Mouse (Mus musculus): Measurements from ENCODE around the gene Kcna10. TPM values are rescaled to one million over a fixed set of nuclear protein-coding genes. Genes with fewer than 3 reads are reported as not detected.

The Kcna10 gene
- polyA plus RNA-seq, 1 experiment from 2014 or later = not detected

DNA sequence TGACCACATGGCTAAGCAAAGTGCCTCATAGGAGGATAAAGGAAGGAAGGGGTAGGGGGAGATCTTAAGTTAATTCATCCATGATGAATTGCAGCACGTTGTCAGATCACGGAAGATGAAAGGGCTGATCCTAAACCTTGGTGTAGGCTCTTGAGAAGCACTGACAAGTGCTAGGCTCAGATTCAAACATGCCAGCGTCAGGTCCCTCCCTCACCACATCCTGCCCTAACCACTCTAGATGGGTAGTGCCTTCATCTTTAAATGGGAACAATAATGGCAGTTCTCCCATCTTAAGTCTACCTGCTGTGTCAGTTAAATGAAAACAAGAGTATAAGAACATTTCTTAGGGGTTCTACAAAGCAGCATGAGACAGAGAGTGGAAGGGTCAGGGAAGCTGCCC, 2.7 kb downstream of the Kcna10 start:
- H3K36me3 ChIP-seq (ENCODE audit: control insufficient read depth, insufficient read depth) = no peaks in the 10 kb centered on the region
- H3K4me1 ChIP-seq (ENCODE audit: control insufficient read depth, insufficient read depth, low read length) = peaks cover 2% of the 10 kb centered on the region; the same call in 1 of the 2 replicates
- H3K27ac ChIP-seq (ENCODE audit: low read length) = no peak overlapping the region
- H3K9me3 ChIP-seq (replicated peaks; ENCODE audit: control insufficient read depth, low read length) = no peaks in the 10 kb centered on the region
- ATAC-seq (replicated peaks; ENCODE audit: extremely low read depth, insufficient read depth, low FRiP score) = no peak
- 70% methylated on average over 3 of the region's 3 CpGs for WGBS
- H3K9ac ChIP-seq (ENCODE audit: low read length) = no peak overlapping the region
- H3K4me2 ChIP-seq (ENCODE audit: low read depth, low read length) = no peak overlapping the region
- H3K4me3 ChIP-seq (ENCODE audit: low read length) = no peak overlapping the region
- no peaks in the 10 kb centered on the region for H3K27me3 ChIP-seq (ENCODE audit: control insufficient read depth, insufficient read depth, low read length)

DNA sequence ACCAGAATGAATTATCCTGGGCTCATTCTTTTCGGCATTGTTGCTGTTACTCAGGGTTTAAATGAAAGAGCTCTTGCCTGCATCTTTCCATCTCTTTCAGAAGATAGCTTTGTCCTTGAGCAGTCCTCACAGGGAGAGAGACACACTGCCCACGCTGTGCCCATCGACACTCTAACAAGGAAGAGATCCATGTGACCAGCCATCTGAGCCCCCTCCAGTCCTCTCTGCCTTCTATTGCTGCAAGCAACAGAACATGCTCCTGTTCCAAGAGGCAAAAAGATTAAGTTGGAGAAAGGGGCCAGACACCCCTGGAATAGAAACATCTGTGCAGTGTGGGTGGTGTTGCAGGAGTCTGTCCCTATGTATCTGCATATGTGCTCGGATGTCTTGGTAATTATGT, 4.2 kb downstream of the Kcna10 start:
- 62% methylated on average over 4 of the region's 4 CpGs for WGBS
- no peaks in the 10 kb centered on the region for H3K9me3 ChIP-seq (replicated peaks; ENCODE audit: control insufficient read depth, low read length)

DNA sequence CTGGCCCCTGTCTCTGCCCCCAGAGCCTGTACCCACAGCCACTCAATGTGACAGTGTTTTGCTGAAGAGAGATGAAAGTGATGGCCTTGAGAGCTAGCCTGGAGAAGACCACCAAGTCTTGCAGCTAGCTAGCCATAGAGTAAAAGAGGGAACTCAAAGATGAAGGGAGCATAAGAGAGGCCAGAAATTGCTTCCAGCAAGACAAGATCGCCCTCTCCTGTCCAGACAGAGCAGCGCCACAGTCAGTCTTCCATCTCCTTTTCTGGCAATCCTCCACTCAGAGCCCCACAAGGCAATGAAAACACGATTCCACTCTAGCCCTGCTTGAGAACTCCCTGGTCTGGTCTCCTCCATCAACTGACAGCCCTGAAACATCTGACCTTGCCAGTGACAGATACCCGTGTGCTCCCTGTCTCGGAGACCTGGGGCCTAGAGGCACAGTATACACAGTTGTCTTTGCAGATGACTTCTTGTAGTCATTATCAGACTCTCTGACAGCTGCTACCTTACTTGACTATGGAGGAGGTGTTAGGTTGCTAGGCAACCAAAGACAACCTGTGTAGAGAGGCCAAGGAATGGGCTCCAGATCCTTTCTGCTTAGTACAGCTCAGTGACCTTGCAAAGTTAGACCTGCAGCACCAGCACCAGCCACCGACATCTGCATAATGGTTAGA, 5.5 kb downstream of the Kcna10 start:
- Histone ChIP-seq H3K27me3 (ENCODE audit: control insufficient read depth, insufficient read depth, low read length) (0 out of 2 replicates have a peak, but pooled peaks cover 3% of the 10 kb centered on the region), H3K36me3 (ENCODE audit: control insufficient read depth, insufficient read depth) (no peaks in the 10 kb centered on the region), H3K27ac (ENCODE audit: low read length) (no peak overlapping the region), H3K9ac (ENCODE audit: low read length) (no peak overlapping the region), H3K4me2 (ENCODE audit: low read depth, low read length) (no peak overlapping the region), H3K4me3 (ENCODE audit: low read length) (no peak overlapping the region), H3K4me1 (ENCODE audit: control insufficient read depth, insufficient read depth, low read length) (peaks cover 1% of the 10 kb centered on the region; the same call in 1 of the 2 replicates), H3K9me3 (replicated peaks; ENCODE audit: control insufficient read depth, low read length) (no peaks in the 10 kb centered on the region)
- WGBS = 27% methylated on average over 6 of the region's 6 CpGs
- ATAC-seq (replicated peaks; ENCODE audit: extremely low read depth, insufficient read depth, low FRiP score) = no peak

More for the DNA sequence above, 4.2 kb downstream of the Kcna10 start:
- peaks cover 2% of the 10 kb centered on the region; the same call in 1 of the 2 replicates for H3K4me1 ChIP-seq (ENCODE audit: control insufficient read depth, insufficient read depth, low read length)
- no peak overlapping the region for H3K4me2 ChIP-seq (ENCODE audit: low read depth, low read length)
- no peak overlapping the region for H3K9ac ChIP-seq (ENCODE audit: low read length)
- H3K27me3 ChIP-seq (ENCODE audit: control insufficient read depth, insufficient read depth, low read length) = 0 out of 2 replicates have a peak, but pooled peaks cover 3% of the 10 kb centered on the region
- no peak overlapping the region for H3K4me3 ChIP-seq (ENCODE audit: low read length)
- no peak overlapping the region for H3K27ac ChIP-seq (ENCODE audit: low read length)
- no peak for ATAC-seq (replicated peaks; ENCODE audit: extremely low read depth, insufficient read depth, low FRiP score)
- no peaks in the 10 kb centered on the region for H3K36me3 ChIP-seq (ENCODE audit: control insufficient read depth, insufficient read depth)

DNA sequence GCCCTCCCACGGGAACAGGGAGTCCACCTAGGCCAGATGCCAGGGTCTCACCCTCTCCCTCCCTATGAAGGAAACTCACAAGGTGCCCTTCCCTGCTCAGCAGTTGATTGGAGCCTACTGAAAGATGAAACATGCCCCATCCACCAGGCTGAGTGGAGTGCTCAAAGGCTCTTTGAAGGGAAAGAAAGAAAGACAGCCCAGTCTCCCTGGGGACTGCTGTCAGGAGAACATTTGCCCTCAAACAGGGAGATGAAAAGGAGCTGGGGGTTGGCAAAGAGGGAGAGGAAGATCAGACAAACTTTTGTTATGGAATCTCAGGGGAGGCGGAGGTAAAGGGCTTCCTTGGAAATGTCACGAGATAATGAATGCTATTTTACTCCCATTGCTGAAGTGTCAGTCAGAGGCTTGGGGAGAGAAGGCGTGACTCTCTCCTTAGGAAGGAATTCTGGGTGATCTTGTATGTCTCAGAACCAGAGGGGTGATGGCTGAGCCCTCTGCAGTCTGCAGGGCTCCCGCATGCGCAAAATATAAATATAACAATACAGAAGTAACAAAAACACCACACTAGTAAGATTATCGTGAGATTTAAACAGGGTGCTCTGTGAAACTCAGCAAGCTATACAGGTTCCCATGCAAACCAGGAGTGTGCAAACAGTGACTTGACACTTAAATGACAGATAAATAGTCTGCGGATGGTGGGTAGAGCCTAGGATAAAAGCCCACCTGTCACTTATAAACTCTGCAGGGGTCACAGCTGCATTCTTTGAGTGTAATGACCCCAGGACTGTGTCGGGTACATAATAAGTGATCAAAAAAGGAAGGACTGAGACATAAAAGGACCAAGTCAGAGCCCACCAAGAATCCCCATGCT, 18.7 kb downstream of the Kcna10 start:
- 42% methylated on average over 9 of the region's 9 CpGs for WGBS

DNA sequence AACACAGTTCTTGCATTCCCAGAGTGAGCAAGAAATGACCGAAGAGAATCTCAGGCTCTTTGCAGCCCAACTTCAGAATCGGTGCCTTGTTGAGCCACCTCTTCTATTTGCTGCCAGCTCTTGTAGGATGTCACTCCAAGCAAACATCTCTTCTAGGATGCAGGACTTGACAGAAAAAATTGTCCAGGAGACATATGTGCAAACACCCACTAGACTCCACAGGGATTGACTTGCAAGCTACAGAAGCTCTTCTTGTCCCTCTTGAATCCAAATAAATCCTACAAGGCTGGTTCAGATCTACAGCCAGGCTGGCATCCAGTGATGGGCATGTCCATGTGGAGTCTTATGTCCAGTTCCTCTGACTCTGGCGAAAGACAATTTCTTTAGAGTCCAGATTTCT, 21.6 kb downstream of the Kcna10 start:
- Histone ChIP-seq H3K4me1 (ENCODE audit: control insufficient read depth, insufficient read depth, low read length) (no peaks in the 10 kb centered on the region), H3K4me3 (ENCODE audit: low read length) (no peak overlapping the region), H3K27ac (ENCODE audit: low read length) (no peak overlapping the region)

More for the DNA sequence above, 18.7 kb downstream of the Kcna10 start:
- Histone ChIP-seq H3K27me3 (ENCODE audit: control insufficient read depth, insufficient read depth, low read length) (no peaks in the 10 kb centered on the region), H3K36me3 (ENCODE audit: control insufficient read depth, insufficient read depth) (no peaks in the 10 kb centered on the region), H3K4me2 (ENCODE audit: low read depth, low read length) (no peak overlapping the region), H3K4me3 (ENCODE audit: low read length) (no peak overlapping the region), H3K9ac (ENCODE audit: low read length) (no peak overlapping the region), H3K27ac (ENCODE audit: low read length) (no peak overlapping the region), H3K9me3 (replicated peaks; ENCODE audit: control insufficient read depth, low read length) (no peaks in the 10 kb centered on the region), H3K4me1 (ENCODE audit: control insufficient read depth, insufficient read depth, low read length) (no peaks in the 10 kb centered on the region)
- ATAC-seq (replicated peaks; ENCODE audit: extremely low read depth, insufficient read depth, low FRiP score) = no peak

DNA sequence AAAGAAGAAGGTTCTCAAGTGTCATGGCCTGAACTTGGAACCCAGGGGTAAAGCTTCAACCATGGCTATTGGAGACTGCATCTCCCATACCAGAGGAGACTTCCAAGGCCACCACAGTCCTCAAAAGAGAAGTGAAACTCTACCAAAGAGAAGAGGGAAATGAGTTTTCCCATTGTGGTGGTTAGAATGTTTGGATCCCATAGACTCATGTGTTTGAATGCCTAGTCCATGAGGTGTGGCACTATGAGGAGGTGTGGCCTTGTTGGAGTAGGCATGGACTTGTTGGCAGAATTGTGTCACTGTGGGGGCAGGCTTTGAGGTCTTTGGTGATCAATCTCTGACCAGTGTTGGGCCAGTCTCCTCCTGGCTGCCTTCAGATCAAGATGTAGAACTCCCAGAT, 22.3 kb downstream of the Kcna10 start:
- Histone ChIP-seq H3K4me2 (ENCODE audit: low read depth, low read length) (no peak overlapping the region), H3K9me3 (replicated peaks; ENCODE audit: control insufficient read depth, low read length) (no peaks in the 10 kb centered on the region), H3K9ac (ENCODE audit: low read length) (no peak overlapping the region), H3K27ac (ENCODE audit: low read length) (no peak overlapping the region), H3K27me3 (ENCODE audit: control insufficient read depth, insufficient read depth, low read length) (no peaks in the 10 kb centered on the region), H3K36me3 (ENCODE audit: control insufficient read depth, insufficient read depth) (no peaks in the 10 kb centered on the region), H3K4me1 (ENCODE audit: control insufficient read depth, insufficient read depth, low read length) (no peaks in the 10 kb centered on the region), H3K4me3 (ENCODE audit: low read length) (no peak overlapping the region)
- ATAC-seq (replicated peaks; ENCODE audit: extremely low read depth, insufficient read depth, low FRiP score) = no peak

More for the DNA sequence above, 21.6 kb downstream of the Kcna10 start:
- ATAC-seq (replicated peaks; ENCODE audit: extremely low read depth, insufficient read depth, low FRiP score) = no peak
- Histone ChIP-seq H3K9ac (ENCODE audit: low read length) (no peak overlapping the region), H3K27me3 (ENCODE audit: control insufficient read depth, insufficient read depth, low read length) (no peaks in the 10 kb centered on the region), H3K4me2 (ENCODE audit: low read depth, low read length) (no peak overlapping the region), H3K9me3 (replicated peaks; ENCODE audit: control insufficient read depth, low read length) (no peaks in the 10 kb centered on the region), H3K36me3 (ENCODE audit: control insufficient read depth, insufficient read depth) (no peaks in the 10 kb centered on the region)
- 73% methylated on average over 3 of the region's 3 CpGs for WGBS

DNA sequence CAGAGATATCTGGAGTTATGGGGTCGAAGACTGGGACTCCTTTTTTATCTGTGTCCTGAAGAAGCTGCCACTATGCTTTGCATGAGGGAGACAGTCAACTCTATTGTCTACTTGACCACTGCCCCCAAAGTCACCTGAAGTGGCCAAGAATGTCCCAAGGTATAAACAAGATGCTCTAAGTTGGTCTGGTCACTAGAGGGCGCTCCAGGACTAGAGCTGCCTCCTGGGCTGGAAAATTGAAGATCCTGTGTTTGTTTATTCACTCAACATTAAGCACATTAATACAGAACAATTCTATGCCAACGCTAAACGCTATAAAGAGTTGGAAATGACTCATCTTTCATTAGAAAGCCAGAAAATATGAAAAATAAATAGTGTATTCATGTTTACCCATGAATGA, 23.1 kb downstream of the Kcna10 start:
- WGBS = 9% methylated on average over 4 of the region's 4 CpGs
- H3K27ac ChIP-seq (ENCODE audit: low read length) = no peak overlapping the region
- no peak overlapping the region for H3K9ac ChIP-seq (ENCODE audit: low read length)
- no peak for ATAC-seq (replicated peaks; ENCODE audit: extremely low read depth, insufficient read depth, low FRiP score)
- H3K4me2 ChIP-seq (ENCODE audit: low read depth, low read length) = no peak overlapping the region
- no peaks in the 10 kb centered on the region for H3K36me3 ChIP-seq (ENCODE audit: control insufficient read depth, insufficient read depth)
- no peak overlapping the region for H3K4me3 ChIP-seq (ENCODE audit: low read length)
- H3K4me1 ChIP-seq (ENCODE audit: control insufficient read depth, insufficient read depth, low read length) = no peaks in the 10 kb centered on the region
- no peaks in the 10 kb centered on the region for H3K27me3 ChIP-seq (ENCODE audit: control insufficient read depth, insufficient read depth, low read length)
- no peaks in the 10 kb centered on the region for H3K9me3 ChIP-seq (replicated peaks; ENCODE audit: control insufficient read depth, low read length)

DNA sequence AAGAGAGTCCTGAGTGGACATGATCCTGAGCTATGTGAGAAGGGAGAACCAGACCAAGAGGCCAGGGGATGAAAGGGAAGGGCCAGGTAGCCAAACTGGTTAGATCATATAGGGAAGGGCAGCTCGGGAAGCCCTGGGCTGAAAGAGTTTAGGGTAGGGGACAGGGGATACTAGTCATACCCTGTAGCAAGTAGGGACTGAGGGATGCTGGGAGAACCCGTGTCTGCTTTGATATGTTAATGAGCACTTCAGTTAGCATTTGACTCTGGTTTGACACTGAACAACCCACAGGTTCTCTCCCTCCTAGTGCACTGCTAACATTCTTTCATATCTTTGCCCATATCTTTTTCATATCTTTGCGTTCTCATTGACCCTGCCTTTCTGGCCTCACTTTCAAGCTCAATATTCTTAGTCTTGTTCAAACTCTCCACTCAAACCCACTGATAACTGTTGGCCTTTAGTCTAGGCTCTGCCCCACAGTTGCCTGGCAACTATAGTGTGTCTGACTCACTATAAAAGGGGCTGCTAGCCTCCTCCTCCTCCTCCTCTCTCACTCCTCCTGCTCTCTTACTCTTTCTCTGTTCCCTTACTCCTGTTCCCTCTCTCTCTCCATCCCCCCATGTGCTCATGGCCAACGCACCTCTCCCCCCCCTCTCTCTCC, 23.8 kb downstream of the Kcna10 start:
- ATAC-seq (replicated peaks; ENCODE audit: extremely low read depth, insufficient read depth, low FRiP score) = no peak
- H3K4me3 ChIP-seq (ENCODE audit: low read length) = no peak overlapping the region
- H3K4me1 ChIP-seq (ENCODE audit: control insufficient read depth, insufficient read depth, low read length) = no peaks in the 10 kb centered on the region
- H3K4me2 ChIP-seq (ENCODE audit: low read depth, low read length) = no peak overlapping the region
- H3K36me3 ChIP-seq (ENCODE audit: control insufficient read depth, insufficient read depth) = no peaks in the 10 kb centered on the region
- no peak overlapping the region for H3K9ac ChIP-seq (ENCODE audit: low read length)
- no peaks in the 10 kb centered on the region for H3K27me3 ChIP-seq (ENCODE audit: control insufficient read depth, insufficient read depth, low read length)
- WGBS = 35% methylated on average over 4 of the region's 4 CpGs
- no peaks in the 10 kb centered on the region for H3K9me3 ChIP-seq (replicated peaks; ENCODE audit: control insufficient read depth, low read length)
- no peak overlapping the region for H3K27ac ChIP-seq (ENCODE audit: low read length)
